Mouse (Mus musculus): ENCODE results near the gene Dnase1. TPM values are rescaled to one million over a fixed set of nuclear protein-coding genes. Genes with fewer than 3 reads are reported as not detected.
"Not testable (repeated sequence)": the region's sequence is repeated elsewhere in the genome, so short reads cannot be mapped to it uniquely, and the experiment has no call there.

Gene Dnase1
- polyA plus RNA-seq, 1 experiment from 2014 or later: 8.9 TPM

- 53% methylated on average over 8 of the region's 8 CpGs for WGBS
- TF ChIP-seq CTCF (IDR thresholded peaks at IDR 0.05; ENCODE audit: low read depth): peak; percentile 83
- no peak overlapping the region for H3K9ac ChIP-seq (ENCODE audit: low read depth, low read length)
- H3K4me1 ChIP-seq (replicated peaks; ENCODE audit: control insufficient read depth, insufficient read depth, low read length): no peaks in the 10 kb centered on the region
- H3K27ac ChIP-seq (ENCODE audit: low read depth, low read length): no peak overlapping the region
- ATAC-seq: peak; percentile 22; the same call in 1 of the 2 replicates
- no peak overlapping the region for H3K4me2 ChIP-seq (replicated peaks; ENCODE audit: low read depth)
- no peak overlapping the region for H3K4me3 ChIP-seq (ENCODE audit: low read depth, low read length)
- peaks cover 37% of the 10 kb centered on the region for H3K36me3 ChIP-seq (ENCODE audit: control insufficient read depth, insufficient read depth)
- H3K9me3 ChIP-seq (ENCODE audit: control insufficient read depth): no peaks in the 10 kb centered on the region
- H3K27me3 ChIP-seq (replicated peaks; ENCODE audit: control insufficient read depth, insufficient read depth, low read length): no peaks in the 10 kb centered on the region
Observed at GRCm38 (mm10) chr16:4068588-4068987, 31.8 kb downstream of the Dnase1 start.

GRCm38 (mm10) chr16:4074297-4074696 is 37.6 kb downstream of the Dnase1 start:
- no peak for ATAC-seq
- 61% methylated on average over 6 of the region's 6 CpGs for WGBS
- H3K36me3 ChIP-seq (ENCODE audit: control insufficient read depth, insufficient read depth): no peaks in the 10 kb centered on the region
- no peaks in the 10 kb centered on the region for H3K9me3 ChIP-seq (ENCODE audit: control insufficient read depth)
- no peak overlapping the region for H3K4me2 ChIP-seq (replicated peaks; ENCODE audit: low read depth)
- TF ChIP-seq CTCF (IDR thresholded peaks at IDR 0.05; ENCODE audit: low read depth): peak; percentile 32
- H3K4me3 ChIP-seq (ENCODE audit: low read depth, low read length): no peak overlapping the region
- no peak overlapping the region for H3K9ac ChIP-seq (ENCODE audit: low read depth, low read length)
- no peaks in the 10 kb centered on the region for H3K27me3 ChIP-seq (replicated peaks; ENCODE audit: control insufficient read depth, insufficient read depth, low read length)
- 0 out of 2 replicates have a peak, but pooled peaks cover 6% of the 10 kb centered on the region for H3K4me1 ChIP-seq (replicated peaks; ENCODE audit: control insufficient read depth, insufficient read depth, low read length)
- no peak overlapping the region for H3K27ac ChIP-seq (ENCODE audit: low read depth, low read length)

GRCm38 (mm10) chr16:4074836-4075235 is 38.1 kb downstream of the Dnase1 start:
- Histone ChIP-seq H3K9me3 (ENCODE audit: control insufficient read depth) (no peaks in the 10 kb centered on the region), H3K36me3 (ENCODE audit: control insufficient read depth, insufficient read depth) (no peaks in the 10 kb centered on the region), H3K4me1 (replicated peaks; ENCODE audit: control insufficient read depth, insufficient read depth, low read length) (0 out of 2 replicates have a peak, but pooled peaks cover 6% of the 10 kb centered on the region), H3K4me3 (ENCODE audit: low read depth, low read length) (no peak overlapping the region), H3K27ac (ENCODE audit: low read depth, low read length) (no peak overlapping the region), H3K9ac (ENCODE audit: low read depth, low read length) (no peak overlapping the region), H3K4me2 (replicated peaks; ENCODE audit: low read depth) (no peak overlapping the region), H3K27me3 (replicated peaks; ENCODE audit: control insufficient read depth, insufficient read depth, low read length) (no peaks in the 10 kb centered on the region)
- no peak for ATAC-seq
- 64% methylated on average over 3 of the region's 3 CpGs for WGBS
- no peak for TF ChIP-seq CTCF (IDR thresholded peaks at IDR 0.05; ENCODE audit: low read depth)

GRCm38 (mm10) chr16:4077384-4078061 is 40.8 kb downstream of the Dnase1 start, which contains the start of gene Trap1:
TSS of gene Trap1 (minus strand) at chr16:4077827.
- Histone ChIP-seq H3K36me3 (ENCODE audit: control insufficient read depth, insufficient read depth) (peaks cover 6% of the 10 kb centered on the region; the same call in 1 of the 2 replicates), H3K9ac (ENCODE audit: low read depth, low read length) (peak within 1 kb of the TSS; percentile 73), H3K9me3 (ENCODE audit: control insufficient read depth) (no peaks in the 10 kb centered on the region), H3K27me3 (replicated peaks; ENCODE audit: control insufficient read depth, insufficient read depth, low read length) (no peaks in the 10 kb centered on the region), H3K4me1 (replicated peaks; ENCODE audit: control insufficient read depth, insufficient read depth, low read length) (0 out of 2 replicates have a peak, but pooled peaks cover 6% of the 10 kb centered on the region), H3K27ac (ENCODE audit: low read depth, low read length) (peak within 1 kb of the TSS; percentile 77), H3K4me2 (replicated peaks; ENCODE audit: low read depth) (peak within 1 kb of the TSS; percentile 75), H3K4me3 (ENCODE audit: low read depth, low read length) (peak within 1 kb of the TSS; percentile 90)
- under 1% methylated on average over 58 of the region's 58 CpGs for WGBS
- TF ChIP-seq CTCF (IDR thresholded peaks at IDR 0.05; ENCODE audit: low read depth): peak; percentile 3; the same call in 1 of the 2 replicates
- ATAC-seq: peak; percentile 94

GRCm38 (mm10) chr16:4078302-4078701 is 41.6 kb downstream of the Dnase1 start:
- H3K36me3 ChIP-seq (ENCODE audit: control insufficient read depth, insufficient read depth); H3K4me1 ChIP-seq (replicated peaks; ENCODE audit: control insufficient read depth, insufficient read depth, low read length); H3K9ac ChIP-seq (ENCODE audit: low read depth, low read length); ATAC-seq; H3K27me3 ChIP-seq (replicated peaks; ENCODE audit: control insufficient read depth, insufficient read depth, low read length); H3K27ac ChIP-seq (ENCODE audit: low read depth, low read length); H3K9me3 ChIP-seq (ENCODE audit: control insufficient read depth): not testable (repeated sequence)
- H3K4me2 ChIP-seq (replicated peaks; ENCODE audit: low read depth): peak overlapping the region; percentile 75
- peak overlapping the region; percentile 90 for H3K4me3 ChIP-seq (ENCODE audit: low read depth, low read length)
- 61% methylated on average over 10 of the region's 10 CpGs for WGBS

- H3K27ac ChIP-seq (ENCODE audit: low read depth, low read length): no peak overlapping the region
- no peaks in the 10 kb centered on the region for H3K27me3 ChIP-seq (replicated peaks; ENCODE audit: control insufficient read depth, insufficient read depth, low read length)
- H3K4me3 ChIP-seq (ENCODE audit: low read depth, low read length): no peak overlapping the region
- no peak for TF ChIP-seq CTCF (IDR thresholded peaks at IDR 0.05; ENCODE audit: low read depth)
- 0 out of 2 replicates have a peak, but pooled peaks cover 6% of the 10 kb centered on the region for H3K4me1 ChIP-seq (replicated peaks; ENCODE audit: control insufficient read depth, insufficient read depth, low read length)
- H3K9ac ChIP-seq (ENCODE audit: low read depth, low read length): no peak overlapping the region
- no peak for ATAC-seq
- no peak overlapping the region for H3K4me2 ChIP-seq (replicated peaks; ENCODE audit: low read depth)
- no peaks in the 10 kb centered on the region for H3K9me3 ChIP-seq (ENCODE audit: control insufficient read depth)
- peaks cover 15% of the 10 kb centered on the region for H3K36me3 ChIP-seq (ENCODE audit: control insufficient read depth, insufficient read depth)
- 69% methylated on average over 1 of the region's 1 CpGs for WGBS
Observed at GRCm38 (mm10) chr16:4079656-4080055, 42.9 kb downstream of the Dnase1 start.

GRCm38 (mm10) chr16:4080419-4080818 is 43.7 kb downstream of the Dnase1 start:
- not testable (repeated sequence) for H3K4me2 ChIP-seq (replicated peaks; ENCODE audit: low read depth); H3K9me3 ChIP-seq (ENCODE audit: control insufficient read depth); ATAC-seq; H3K4me3 ChIP-seq (ENCODE audit: low read depth, low read length); H3K9ac ChIP-seq (ENCODE audit: low read depth, low read length); H3K27ac ChIP-seq (ENCODE audit: low read depth, low read length); H3K4me1 ChIP-seq (replicated peaks; ENCODE audit: control insufficient read depth, insufficient read depth, low read length); H3K27me3 ChIP-seq (replicated peaks; ENCODE audit: control insufficient read depth, insufficient read depth, low read length)
- WGBS: 45% methylated on average over 3 of the region's 3 CpGs
- H3K36me3 ChIP-seq (ENCODE audit: control insufficient read depth, insufficient read depth): peaks cover 22% of the 10 kb centered on the region

Measured in intestine, postnatal 0 days (tissue).